Mouse (Mus musculus) monocyte, adult 5-6 weeks (primary cell): ENCODE data around the gene Tmod4. TPM values are rescaled to one million over a fixed set of nuclear protein-coding genes. Genes with fewer than 3 reads are reported as not detected.
"Not testable (repeated sequence)": the region's sequence is repeated elsewhere in the genome, so short reads cannot be mapped to it uniquely, and the experiment has no call there.

Experiments used
- ATAC-seq: fragments of 153-309, 156-312 bp; replicated peaks from 2 replicates; pipeline ENCODE4 v1.8.0; 2017; ENCODE audit warnings: mild to moderate bottlenecking; ENCODE audit not compliant: low TSS enrichment, insufficient number of reproducible peaks, severe bottlenecking, poor library complexity, low FRiP score
- total RNA-seq: library from RNA; stranded (forward); fragments of 200-1000, 200-491, 200-594 nt; gene quantifications from 3 replicates; pipeline ENCODE4 v1.2.3, GENCODE M21; 2017

Tmod4 gene
- total RNA-seq = not detected in 3 replicates

- ATAC-seq = 0 out of 2 replicates have a peak, but pooled peaks have one; percentile 57
Observed at GRCm38 (mm10) chr3:95124246-95124645, at the start of gene Tmod4. TSS of gene Tmod4 (plus strand) at chr3:95124476.

GRCm38 (mm10) chr3:95088071-95088470, 36.2 kb upstream of the Tmod4 start:
- ATAC-seq = no peak

GRCm38 (mm10) chr3:95100854-95101253, 23.4 kb upstream of the Tmod4 start:
- no peak for ATAC-seq

GRCm38 (mm10) chr3:95105121-95105520, 19.2 kb upstream of the Tmod4 start:
- ATAC-seq = no peak

- ATAC-seq = 0 out of 2 replicates have a peak, but pooled peaks have one; percentile 9
Observed at GRCm38 (mm10) chr3:95105586-95106337, 18.5 kb upstream of the Tmod4 start.

- ATAC-seq = peak; percentile 91
Observed at GRCm38 (mm10) chr3:95106338-95107117, 17.7 kb upstream of the Tmod4 start, which contains the start of gene Pip5k1a. TSS of gene Pip5k1a (minus strand) at chr3:95106930.

- not testable (repeated sequence) for ATAC-seq
Observed at GRCm38 (mm10) chr3:95107308-95107707, 17.0 kb upstream of the Tmod4 start.

GRCm38 (mm10) chr3:95107898-95108297, 16.4 kb upstream of the Tmod4 start:
- ATAC-seq = no peak

GRCm38 (mm10) chr3:95110911-95111726, 13.2 kb upstream of the Tmod4 start, which contains the start of gene Vps72:
TSS of gene Vps72 (plus strand) at chr3:95111022.
- peak; percentile 93 for ATAC-seq

GRCm38 (mm10) chr3:95112760-95113159, 11.5 kb upstream of the Tmod4 start:
- ATAC-seq = no peak

- ATAC-seq = no peak
Observed at GRCm38 (mm10) chr3:95117751-95118150, 6.5 kb upstream of the Tmod4 start.

- ATAC-seq = no peak
Observed at GRCm38 (mm10) chr3:95121580-95121979, 2.7 kb upstream of the Tmod4 start.

- ATAC-seq = no peak
Observed at GRCm38 (mm10) chr3:95124972-95125371, 696 bp downstream of the Tmod4 start.

GRCm38 (mm10) chr3:95129226-95129651, 5.0 kb downstream of the Tmod4 start:
- ATAC-seq = no peak

GRCm38 (mm10) chr3:95130081-95130480, 5.8 kb downstream of the Tmod4 start:
- ATAC-seq = no peak

- not testable (repeated sequence) for ATAC-seq
Observed at GRCm38 (mm10) chr3:95132389-95132788, 8.1 kb downstream of the Tmod4 start.

GRCm38 (mm10) chr3:95133176-95133575, 8.9 kb downstream of the Tmod4 start:
- ATAC-seq = no peak

- ATAC-seq = peak; percentile 93
Observed at GRCm38 (mm10) chr3:95133680-95134101, 9.4 kb downstream of the Tmod4 start, which contains the start of the genes Scnm1 and Lysmd1. TSS of gene Scnm1 (minus strand) at chr3:95134011. TSS of gene Lysmd1 (plus strand) at chr3:95134088.

GRCm38 (mm10) chr3:95134133-95134532, 9.9 kb downstream of the Tmod4 start:
- ATAC-seq = 0 out of 2 replicates have a peak, but pooled peaks have one; percentile 4
